22 mouse cellular contexts compared by ENCODE assay signal in genomic region chr5:35537474-35537873, GRCm38 (mm10). TPM values are rescaled to one million over a fixed set of nuclear protein-coding genes. Genes with fewer than 3 reads are reported as not detected.
DNase-seq lines count a peak whose midpoint lies in the region; ATAC-seq and TF ChIP-seq lines count a peak whose summit lies in the region.
"Had no signal": no experiment of that assay in that cellular context is flagged by ENCODE, and none has a peak within 500 bp of the region (broad histone marks: within the 10 kb centered on the region; RNA-seq: fewer than 3 reads in every experiment).

No protein-coding gene starts in this region.

- TF ChIP-seq CTCF in kidney, adult 2 months (conservative IDR thresholded peaks at IDR 0.05; ENCODE audit: insufficient read depth, insufficient read length, low read depth, low read length): no peak

- H3K4me3 ChIP-seq in kidney, adult 2 months (ENCODE audit: insufficient read depth, low read depth, low read length): no peak overlapping the region
- no peak overlapping the region for H3K4me3 ChIP-seq in kidney, embryonic 15.5 days (replicated peaks)

- H3K27ac ChIP-seq in kidney, adult 2 months (ENCODE audit: insufficient read depth, low read depth, low read length): no peak overlapping the region
- H3K27ac ChIP-seq in kidney, embryonic 15.5 days: no peak overlapping the region

- H3K4me2 ChIP-seq in kidney, embryonic 15.5 days: no peak overlapping the region

- no peaks in the 10 kb centered on the region for H3K36me3 ChIP-seq in kidney, adult 2 months (ENCODE audit: control insufficient read depth, insufficient read depth, low read length)
- H3K36me3 ChIP-seq in kidney, embryonic 15.5 days: no peaks in the 10 kb centered on the region
- H3K36me3 ChIP-seq: G1E had no signal

- no peaks in the 10 kb centered on the region for H3K9me3 ChIP-seq in kidney, embryonic 15.5 days (replicated peaks)
- H3K9me3 ChIP-seq: G1E had no signal

- no peak for ATAC-seq in kidney, embryonic 15.5 days (replicated peaks; ENCODE audit: low FRiP score)
- 0 out of 2 replicates have a peak, but pooled peaks have one; percentile 19 for ATAC-seq in erythroid progenitor cell, adult 5-6 weeks (replicated peaks; ENCODE audit: low FRiP score, poor library complexity, severe bottlenecking)
- ATAC-seq: activated CD4-positive, CD25-positive, alpha-beta regulatory T cell, adult 4 months; CD4-positive, CD25-positive, alpha-beta regulatory T cell, adult 4 months; Patski had no signal

- peak; percentile 22 for DNase-seq in kidney, adult 2 months
- no peak for DNase-seq in kidney, adult 9 months
- DNase-seq in kidney, postnatal 10 days: peak; percentile 51
- DNase-seq in fibroblast of lung, adult 2 months (ENCODE audit: low read depth): peak; percentile 76
- no peak for DNase-seq in right cerebral cortex, postnatal 10 days (ENCODE audit: low spot score in 2 of 2)
- DNase-seq in adrenal gland, adult 2 months: no peak
- DNase-seq: adrenal gland, adult 8-10 months; adrenal gland, postnatal 14 days; adrenal gland, postnatal 25 days; adrenal gland, postnatal 36 days; B cell, adult 2 months; cerebellum, adult 11 months; cerebellum, adult 11-12 months; cerebellum, adult 18-20 months had no signal

- 33% methylated on average over 1 of the region's 1 CpGs for WGBS in kidney, adult 2 months
- WGBS in kidney, embryonic 15.5 days: 56% methylated on average over 1 of the region's 1 CpGs

- no peak overlapping the region for H3K9ac ChIP-seq in kidney, embryonic 15.5 days

- no peaks in the 10 kb centered on the region for H3K4me1 ChIP-seq in kidney, adult 2 months (ENCODE audit: control insufficient read depth, insufficient read depth, low read length)
- peaks cover 18% of the 10 kb centered on the region for H3K4me1 ChIP-seq in kidney, embryonic 15.5 days

- TF ChIP-seq POLR2A in kidney, adult 2 months (IDR thresholded peaks at IDR 0.05; ENCODE audit: low read depth, low read length): no peak

- H3K27me3 ChIP-seq in kidney, adult 2 months (replicated peaks; ENCODE audit: control insufficient read depth, insufficient read depth, low read length): no peaks in the 10 kb centered on the region
- peaks cover 5% of the 10 kb centered on the region; the same call in 1 of the 2 replicates for H3K27me3 ChIP-seq in kidney, embryonic 15.5 days
- H3K27me3 ChIP-seq: Patski had no signal

RNA-seq across cellular contexts. Expression of gene Cpz, which starts 12.0 kb away (rescaled TPM):
- 1.4 and 3.0 TPM in 2 replicates for polyA plus RNA-seq in kidney, adult 2 months (2012; rRNA removed)
- polyA plus RNA-seq in kidney, embryonic 15.5 days (2015; fragmentation: Nextera tagmentation; extraction: Ambion mirVana): 5.8 and 7.2 TPM in 2 replicates
- not detected in 2 replicates for total RNA-seq in erythroid progenitor cell, adult 5-6 weeks (2015; ENCODE audit: low replicate concordance)
- not detected in 2 replicates for total RNA-seq in erythroid progenitor cell, adult 5-6 weeks (2017; ENCODE audit: low replicate concordance)
- total RNA-seq in adrenal gland, adult 2 months (2021): under 1 TPM; 0.45 to 0.72 TPM
- 5.5 and 5.7 TPM in 2 replicates for polyA plus RNA-seq in adrenal gland, adult 2 months (2012; rRNA removed)
- total RNA-seq: CH12.LX, MEL had no signal
- polyA plus RNA-seq: activated CD4-positive, CD25-positive, alpha-beta regulatory T cell, adult 4 months had no signal

RNA-seq across cellular contexts. Expression of gene Trmt44, which starts 37.4 kb away (rescaled TPM):
- polyA plus RNA-seq in kidney, adult 2 months (2012; rRNA removed): 4.4 and 4.5 TPM in 2 replicates
- polyA plus RNA-seq in kidney, embryonic 15.5 days (2015; fragmentation: Nextera tagmentation; extraction: Ambion mirVana): 8.3 and 10.1 TPM in 2 replicates
- total RNA-seq in erythroid progenitor cell, adult 5-6 weeks (2015; ENCODE audit: low replicate concordance): 5.0 and 6.5 TPM in 2 replicates
- total RNA-seq in erythroid progenitor cell, adult 5-6 weeks (2017; ENCODE audit: low replicate concordance): 1.4 and 4.1 TPM in 2 replicates
- total RNA-seq in adrenal gland, adult 2 months (2021): 1 to 10 TPM; 4.0 to 6.8 TPM
- polyA plus RNA-seq in adrenal gland, adult 2 months (2012; rRNA removed): 4.1 and 5.4 TPM in 2 replicates

RNA-seq across cellular contexts. Expression of gene Acox3, which starts 45.4 kb away (rescaled TPM):
- polyA plus RNA-seq in kidney, adult 2 months (2012; rRNA removed): 77.9 and 83.6 TPM in 2 replicates
- polyA plus RNA-seq in kidney, embryonic 15.5 days (2015; fragmentation: Nextera tagmentation; extraction: Ambion mirVana): 12.1 and 12.5 TPM in 2 replicates
- 4.0 and 6.7 TPM in 2 replicates for total RNA-seq in erythroid progenitor cell, adult 5-6 weeks (2015; ENCODE audit: low replicate concordance)
- total RNA-seq in erythroid progenitor cell, adult 5-6 weeks (2017; ENCODE audit: low replicate concordance): 5.6 TPM in 2 replicates
- total RNA-seq in adrenal gland, adult 2 months (2021): 10 to 100 TPM; 56.9 to 62.1 TPM
- polyA plus RNA-seq in adrenal gland, adult 2 months (2012; rRNA removed): 58.2 and 60.7 TPM in 2 replicates

Comparison
In these comparisons a context has a peak if more than half of its experiments do, and no peak if none do; other contexts are left out.
1. DNase-seq: peak in kidney, adult 2 months (single experiment), kidney, postnatal 10 days (single experiment) and fibroblast of lung, adult 2 months (single experiment); none in kidney, adult 9 months (single experiment), right cerebral cortex, postnatal 10 days (0 of 2) and adrenal gland, adult 2 months (single experiment).